Mouse (Mus musculus) layer of hippocampus, adult 9-11 months (tissue): ENCODE data around the gene Wnt4.

ENCODE experiments used
- DNase-seq: peaks from one replicate; pipeline ENCODE4 v3.0.0; 2022

The Wnt4 gene

DNA sequence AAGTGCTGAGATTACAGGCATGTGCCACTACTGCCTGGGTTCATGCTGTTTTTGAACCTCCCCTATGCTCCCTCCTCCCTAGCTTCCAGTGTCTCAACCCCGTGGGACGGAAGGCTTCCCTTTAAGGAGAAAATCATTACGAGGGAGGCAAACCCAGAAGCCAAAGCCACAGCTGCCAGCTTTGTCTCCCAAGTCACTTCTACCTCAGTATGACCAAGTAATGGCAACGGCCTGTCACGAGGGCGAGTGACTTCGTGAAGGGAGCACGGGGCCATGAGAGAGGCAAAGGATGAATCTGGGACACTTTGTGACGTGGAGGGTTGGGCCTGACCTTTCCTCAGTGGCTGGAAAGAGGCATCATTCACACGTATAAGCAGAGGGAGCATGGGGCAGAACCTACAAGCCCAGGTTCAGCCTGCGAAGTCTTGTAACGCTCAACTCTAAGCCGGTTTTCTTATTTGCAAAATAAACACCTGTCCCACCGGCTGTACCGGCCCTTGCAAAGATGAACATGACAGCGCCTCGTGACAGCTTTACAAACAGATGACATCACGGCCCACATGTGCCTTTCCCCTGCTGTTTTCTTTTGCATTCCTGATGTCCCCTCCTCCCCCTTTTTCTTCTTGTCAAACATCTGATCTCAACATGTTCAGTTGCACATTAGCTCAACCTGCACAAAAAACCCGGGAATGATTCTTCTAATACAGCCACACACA lies 29.9 kb downstream of the Wnt4 start:
- DNase-seq = no peak

DNA sequence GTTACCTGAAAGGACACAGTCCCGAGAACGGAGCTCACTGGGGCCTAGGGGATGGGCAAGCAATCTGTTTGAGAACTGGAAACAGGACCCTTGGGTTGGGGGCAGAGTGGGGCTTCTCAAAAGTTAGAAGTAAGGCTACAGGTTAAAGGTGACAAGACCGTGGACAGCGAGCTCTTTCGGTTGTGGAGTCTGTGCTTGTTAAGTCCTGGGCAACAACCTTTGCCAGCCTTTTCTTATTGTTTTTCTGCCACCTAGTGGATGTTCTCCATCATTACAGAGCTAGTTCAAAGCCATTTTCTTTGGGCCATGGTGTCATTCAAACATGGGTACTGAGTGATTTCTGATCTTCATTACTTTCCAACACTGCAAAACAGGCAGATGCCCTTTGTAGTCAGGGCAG lies 31.1 kb downstream of the Wnt4 start:
- no peak for DNase-seq

DNA sequence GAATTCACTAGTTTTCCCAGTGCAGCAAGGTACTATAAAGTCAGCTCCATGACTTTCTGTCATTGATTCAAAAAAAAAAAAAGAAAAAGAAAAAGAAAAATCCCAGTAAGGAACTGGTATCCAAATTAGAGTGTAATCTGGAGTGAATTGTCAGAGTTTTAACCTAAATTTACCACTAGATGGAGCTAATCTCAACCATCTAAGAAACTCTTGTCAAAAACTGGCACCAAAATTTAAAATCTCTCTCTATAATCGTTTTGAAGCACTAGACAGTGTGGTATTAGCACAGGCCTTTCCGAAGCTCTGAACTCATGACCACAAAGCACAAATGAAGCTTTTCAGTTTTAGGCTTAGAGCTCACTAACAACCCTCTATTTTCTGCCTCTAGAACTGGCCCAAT lies 36.2 kb downstream of the Wnt4 start:
- no peak for DNase-seq

DNA sequence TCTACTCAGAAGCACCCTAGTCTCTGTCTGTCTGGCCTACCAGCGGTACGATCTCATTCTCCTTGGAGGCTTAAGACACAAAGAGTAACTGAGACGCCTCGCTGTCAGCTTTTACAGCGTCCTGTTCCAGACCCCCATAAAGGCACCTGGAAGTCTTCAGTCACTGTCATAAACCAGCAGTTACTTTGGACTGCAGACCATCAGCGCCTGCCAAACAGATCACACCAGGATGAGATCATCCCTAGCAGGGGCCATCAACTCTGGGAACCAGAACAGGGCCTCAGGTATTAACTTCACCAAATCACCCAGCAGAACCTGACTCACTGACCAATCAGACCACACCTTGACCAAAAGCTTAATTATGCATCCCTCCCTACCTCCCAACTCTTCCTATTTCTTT lies 37.3 kb downstream of the Wnt4 start:
- DNase-seq = no peak

DNA sequence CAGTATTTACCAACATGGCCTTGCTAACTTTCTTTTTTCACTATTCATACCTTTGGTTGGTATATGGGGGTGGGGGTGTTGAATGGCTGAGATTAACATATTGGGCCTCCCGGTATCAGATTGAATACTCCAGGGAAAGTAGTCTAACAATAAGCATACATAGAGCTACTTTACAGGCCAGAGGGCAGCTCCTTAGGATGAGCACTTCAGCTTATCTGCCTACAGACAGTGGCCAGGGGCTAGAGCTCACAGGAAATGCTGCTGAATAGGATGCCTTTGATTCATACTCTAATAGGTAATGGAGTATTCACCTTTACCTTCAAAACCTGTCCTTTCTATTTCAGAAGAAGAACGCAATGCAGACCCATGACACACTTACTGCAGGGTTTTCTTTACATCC lies 37.8 kb downstream of the Wnt4 start:
- no peak for DNase-seq

DNA sequence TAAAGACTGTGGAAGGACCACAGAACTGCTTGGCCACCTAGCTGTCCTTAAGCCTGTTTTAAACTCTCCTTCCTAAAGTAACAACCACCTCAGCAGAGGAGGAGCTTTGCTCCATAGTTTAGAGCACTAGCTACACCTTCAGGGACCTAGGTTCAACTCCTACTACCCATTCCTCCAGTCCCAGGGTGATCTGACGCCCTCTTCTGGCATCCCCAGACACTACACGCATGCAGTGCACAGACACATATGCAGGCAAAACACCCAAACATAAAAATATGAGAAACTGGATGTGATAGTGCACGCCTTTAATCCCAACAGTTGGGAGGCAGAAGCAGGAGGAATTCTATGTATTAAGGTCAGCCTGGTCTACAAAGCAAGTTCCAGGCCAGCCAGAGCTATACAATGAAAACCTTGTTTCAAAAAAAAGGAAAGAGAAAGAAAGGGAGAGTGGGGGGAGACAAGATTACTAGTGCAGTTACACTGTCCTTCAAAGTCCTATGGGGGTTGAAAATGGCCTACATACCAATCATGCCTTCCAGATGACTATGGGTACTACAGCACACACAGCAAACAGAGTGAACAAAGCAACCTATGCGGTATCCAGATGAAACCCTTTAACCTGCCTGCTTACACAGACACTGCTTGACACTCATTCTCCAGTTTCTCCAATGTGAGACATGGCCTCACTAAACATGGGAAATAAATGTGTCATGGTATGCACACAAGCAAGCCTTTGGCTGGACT lies 38.9 kb downstream of the Wnt4 start:
- DNase-seq = no peak

DNA sequence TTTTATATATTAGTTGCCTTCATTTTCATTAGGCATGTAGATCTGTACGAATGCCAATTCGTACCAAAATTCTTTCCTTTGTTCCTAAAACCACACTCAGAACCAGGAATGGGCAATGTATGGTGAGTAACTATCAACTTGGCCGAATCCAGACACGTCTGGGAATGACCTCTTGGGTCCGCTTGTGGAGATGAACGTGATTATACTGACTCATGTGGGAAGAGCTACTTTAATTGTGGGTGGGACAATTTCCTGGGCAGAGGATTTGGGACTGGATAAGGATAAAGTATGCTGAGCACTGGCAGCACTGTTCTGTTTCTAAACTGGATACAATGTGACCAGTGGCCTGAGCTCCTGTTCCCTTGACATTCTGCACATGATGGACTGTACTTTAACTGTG lies 47.6 kb downstream of the Wnt4 start:
- no peak for DNase-seq

DNA sequence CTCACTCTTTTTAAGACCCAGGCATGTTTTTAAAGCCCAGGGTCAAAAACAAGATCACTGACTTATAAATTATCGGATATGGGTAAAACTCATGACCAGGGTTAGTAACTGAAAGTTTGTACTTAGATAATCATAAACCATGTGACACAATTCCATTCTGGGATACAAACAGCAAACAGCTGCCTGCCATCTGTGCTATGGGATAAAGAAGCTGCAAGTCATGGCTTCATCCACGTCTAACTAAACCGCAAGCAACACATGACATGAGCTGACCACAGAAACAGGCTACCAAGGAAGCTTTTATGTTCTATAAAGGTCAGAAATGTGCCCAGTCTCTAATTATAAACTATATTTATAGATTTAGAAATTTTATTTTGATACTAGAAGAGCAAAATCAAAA lies 49.2 kb downstream of the Wnt4 start:
- DNase-seq = no peak

DNA sequence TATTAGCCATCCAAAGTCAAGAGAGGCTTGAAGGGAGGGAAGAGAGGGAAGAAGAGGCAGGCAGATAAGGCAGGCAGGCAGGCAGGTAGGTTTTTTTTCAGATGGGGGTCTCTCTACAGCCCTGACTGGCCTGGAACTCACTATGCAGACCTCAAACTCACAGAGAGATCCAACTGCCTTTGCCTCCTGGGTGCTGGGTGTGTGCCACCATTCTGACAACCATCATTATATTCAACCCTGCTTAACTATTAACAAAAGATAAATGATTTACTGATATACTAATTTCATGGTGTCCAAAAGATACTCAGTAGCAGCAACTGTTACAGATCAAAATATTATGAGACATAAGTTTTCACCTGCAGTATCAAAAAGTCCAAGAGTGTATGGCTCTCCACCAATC lies 54.8 kb downstream of the Wnt4 start:
- DNase-seq = no peak

DNA sequence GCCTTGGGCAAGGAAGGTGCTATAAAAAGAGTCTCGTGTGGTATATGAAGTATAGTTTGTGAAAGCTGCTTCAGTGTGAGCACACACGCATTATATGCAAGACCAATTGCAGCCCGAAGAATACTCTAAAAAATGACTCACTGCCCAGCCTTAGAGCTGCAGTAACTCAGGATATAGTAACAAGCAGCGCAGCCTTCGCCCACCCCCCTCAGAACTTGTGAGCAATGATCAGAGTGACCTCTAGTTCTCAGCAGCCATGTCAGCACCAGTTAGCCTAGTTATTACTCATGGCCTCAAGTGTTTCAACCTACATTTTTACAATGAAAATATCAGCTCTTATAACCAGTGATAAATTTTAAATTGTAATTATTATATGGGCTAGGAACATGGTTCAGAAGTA lies 59.2 kb downstream of the Wnt4 start:
- DNase-seq = no peak

DNA sequence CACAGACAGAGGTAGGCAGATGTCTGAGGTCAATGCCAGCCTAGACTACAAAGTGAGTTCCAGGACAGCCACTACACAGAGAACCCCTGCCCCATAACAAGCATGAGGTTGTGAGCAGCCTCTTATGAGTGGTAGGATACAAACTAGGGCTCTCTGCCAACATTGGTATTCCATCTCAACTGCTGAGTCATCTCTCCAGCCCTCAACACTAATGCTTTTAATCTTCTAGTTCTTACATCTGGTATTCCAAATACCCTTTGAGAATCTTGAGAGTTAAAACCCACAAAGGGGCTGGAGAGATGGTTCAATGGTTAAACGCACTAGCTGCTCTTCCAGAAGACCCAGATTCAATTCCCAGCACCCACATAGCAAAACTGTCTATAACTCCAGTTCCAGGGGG lies 62.1 kb downstream of the Wnt4 start:
- no peak for DNase-seq

DNA sequence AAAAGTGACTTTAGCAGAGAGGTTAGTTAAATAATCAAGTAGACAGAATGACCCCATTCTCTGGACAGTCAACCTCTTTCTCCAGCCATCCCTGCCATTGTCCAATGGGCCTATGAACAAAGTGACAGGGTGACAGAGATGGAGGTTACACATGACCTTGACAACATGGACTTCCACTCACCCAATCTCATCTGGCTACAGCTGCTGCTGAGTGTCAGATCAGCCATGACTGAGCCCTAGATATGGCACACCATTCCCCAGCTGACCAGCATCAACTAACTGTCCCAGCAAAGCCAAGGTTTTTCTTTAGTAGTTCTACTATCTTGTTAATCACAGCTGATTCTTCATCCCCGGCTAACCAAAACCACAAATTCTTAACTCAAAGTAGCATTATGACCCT lies 65.5 kb downstream of the Wnt4 start:
- DNase-seq = no peak

DNA sequence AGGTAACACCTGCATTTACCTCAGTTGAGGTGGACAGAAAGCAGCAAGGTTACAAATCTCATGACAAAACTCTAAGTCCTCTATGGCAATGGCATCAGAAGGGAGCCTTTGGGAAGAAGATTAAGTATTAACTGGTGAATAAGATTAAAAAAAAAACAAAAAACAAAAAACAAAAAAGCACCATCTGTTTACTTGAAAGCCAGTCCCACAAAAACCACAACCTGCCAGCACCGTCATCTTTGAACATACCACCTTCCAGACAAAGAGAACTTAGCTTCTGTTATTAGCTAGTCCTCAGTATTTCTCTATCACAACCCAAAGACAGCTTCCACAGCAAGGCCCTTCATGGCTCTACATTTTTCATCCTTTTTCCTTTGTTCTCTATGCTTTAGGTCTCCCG lies 67.8 kb downstream of the Wnt4 start:
- no peak for DNase-seq

DNA sequence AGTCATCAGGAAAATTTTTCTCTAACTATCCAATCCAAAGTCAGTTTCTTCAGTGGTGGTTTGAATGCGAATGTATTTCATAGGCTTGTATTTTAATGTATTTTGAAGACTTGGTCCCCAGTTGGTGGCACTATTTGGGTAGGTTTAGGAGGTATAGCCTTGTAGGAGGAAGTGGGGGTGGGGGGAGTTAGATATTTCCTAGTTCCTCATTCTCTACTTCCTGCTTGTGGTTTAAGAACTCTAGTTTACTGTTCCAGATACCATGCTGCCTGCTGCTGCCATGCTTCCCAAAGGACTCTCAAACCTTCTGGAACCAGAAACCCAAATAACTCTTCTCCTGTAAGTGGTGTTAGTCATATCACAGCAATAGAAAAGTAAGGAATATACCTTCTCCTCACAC lies 68.5 kb downstream of the Wnt4 start:
- no peak for DNase-seq
